Mouse (Mus musculus) myocyte (in vitro differentiated cells): ENCODE measurements at regions not wholly inside any gene's neighbourhood (a gene's known extent, or its start where the extent isn't known, plus 50 kb on each side); places are given as distances from the start of the nearest gene placed in this dataset.
A peak's percentile ranks its signal among the peaks of the same experiment; 100 is the strongest.

Source experiments
- H3K27me3 ChIP-seq: one replicate; pipeline ENCODE4 v1.6.1; 2011; ENCODE audit not compliant: control insufficient read depth, insufficient read depth, insufficient read length
- H3K36me3 ChIP-seq: one replicate; pipeline ENCODE4 v1.6.1; 2011; ENCODE audit not compliant: control insufficient read depth, insufficient read depth
- H3K4me2 ChIP-seq: one replicate; pipeline ENCODE4 v1.6.1; 2011; ENCODE audit warnings: low read depth, control low read depth
- H3K4me3 ChIP-seq: one replicate; pipeline ENCODE4 v1.5.1; 2011; ENCODE audit warnings: mild to moderate bottlenecking, control low read depth, moderate library complexity
- H3K79me2 ChIP-seq: one replicate; pipeline ENCODE4 v1.6.1; 2011; ENCODE audit not compliant: control insufficient read depth, insufficient read depth
- H3ac ChIP-seq: one replicate; pipeline ENCODE4 v1.6.1; 2011; ENCODE audit not compliant: control insufficient read depth, insufficient read length
- CEBPB ChIP-seq: IDR thresholded peaks from 2 replicates; pipeline ENCODE4 v1.6.1; 2011; ENCODE audit warnings: mild to moderate bottlenecking, moderate library complexity; ENCODE audit not compliant: poor library complexity, insufficient read depth, severe bottlenecking
- E2F4 ChIP-seq: IDR thresholded peaks from one replicate; pipeline ENCODE4 v1.6.1; 2011; ENCODE audit warnings: mild to moderate bottlenecking, control low read depth, moderate library complexity; ENCODE audit not compliant: insufficient read depth
- MAX ChIP-seq: IDR thresholded peaks from one replicate; pipeline ENCODE4 v1.6.1; 2011; ENCODE audit warnings: low read depth, mild to moderate bottlenecking, control low read depth
- MYOD1 ChIP-seq, 3 experiments: IDR thresholded peaks; one replicate each; pipeline ENCODE4 v1.6.1; 2011; ENCODE audit warnings: control low read depth in 2 of 3, low read depth in 2 of 3, mild to moderate bottlenecking in 2 of 3, moderate library complexity in 1 of 3; ENCODE audit not compliant: insufficient read length in 2 of 3, control insufficient read depth in 1 of 3
- MYOG ChIP-seq, 3 experiments: IDR thresholded peaks; one replicate each; pipeline ENCODE4 v1.6.1; 2011; ENCODE audit warnings: control low read depth in 2 of 3, low read depth in 2 of 3, mild to moderate bottlenecking in 2 of 3; ENCODE audit not compliant: insufficient read length in 2 of 3, control insufficient read depth in 1 of 3, insufficient read depth in 1 of 3
- POLR2A ChIP-seq: IDR thresholded peaks from one replicate; pipeline ENCODE4 v1.6.1; 2011; ENCODE audit warnings: low read depth, mild to moderate bottlenecking, control low read depth, moderate library complexity; ENCODE audit not compliant: insufficient read length
- POLR2AphosphoS2 ChIP-seq: IDR thresholded peaks from one replicate; pipeline ENCODE4 v1.6.1; 2011; ENCODE audit warnings: low read depth, control low read depth; ENCODE audit not compliant: insufficient read length
- REST ChIP-seq: IDR thresholded peaks from one replicate; pipeline ENCODE4 v1.6.1; 2011; ENCODE audit warnings: mild to moderate bottlenecking, control low read depth, moderate library complexity; ENCODE audit not compliant: insufficient read depth, insufficient read length
- SRF ChIP-seq: IDR thresholded peaks from one replicate; pipeline ENCODE4 v1.6.1; 2011; ENCODE audit warnings: low read depth; ENCODE audit not compliant: control insufficient read depth, insufficient read length
- TCF12 ChIP-seq: IDR thresholded peaks from one replicate; pipeline ENCODE4 v1.6.1; 2011; ENCODE audit warnings: mild to moderate bottlenecking, control low read depth; ENCODE audit not compliant: poor library complexity, insufficient read depth, severe bottlenecking
- TCF3 ChIP-seq: IDR thresholded peaks from one replicate; pipeline ENCODE4 v1.6.1; 2011; ENCODE audit warnings: low read depth, control low read depth; ENCODE audit not compliant: insufficient read length
- USF1 ChIP-seq: IDR thresholded peaks from one replicate; pipeline ENCODE4 v1.6.1; 2011; ENCODE audit warnings: low read depth, mild to moderate bottlenecking, control low read depth, moderate library complexity

- H3K79me2 ChIP-seq = no peaks in the 10 kb centered on the region
- no peak overlapping the region for H3ac ChIP-seq
- no peaks in the 10 kb centered on the region for H3K27me3 ChIP-seq
- no peak overlapping the region for H3K4me3 ChIP-seq
- peak overlapping the region; percentile 52 for H3K4me2 ChIP-seq
- TF ChIP-seq POLR2A (no peak), E2F4 (no peak), MYOD1 (IDR thresholded peaks at IDR 0.05; ENCODE audit: control insufficient read depth in 1 of 3, insufficient read length in 2 of 3, low read depth in 2 of 3) (no peak), MYOG (IDR thresholded peaks at IDR 0.05; ENCODE audit: control insufficient read depth in 1 of 3, insufficient read depth in 1 of 3, insufficient read length in 2 of 3, low read depth in 2 of 3) (no peak), POLR2AphosphoS2 (no peak), TCF12 (no peak), USF1 (no peak), CEBPB (no peak), REST (no peak), SRF (no peak), TCF3 (no peak), MAX (no peak)
- H3K36me3 ChIP-seq = no peaks in the 10 kb centered on the region
These were observed 133.1 kb upstream of the Slc44a1 start for GRCm38 (mm10) chr4:53307121-53307520.

GRCm38 (mm10) chr4:53304782-53305385 lies 135.3 kb upstream of the Slc44a1 start:
- Histone ChIP-seq H3K27me3 (peaks cover 3% of the 10 kb centered on the region), H3K4me2 (no peak overlapping the region), H3K36me3 (no peaks in the 10 kb centered on the region), H3K79me2 (no peaks in the 10 kb centered on the region), H3K4me3 (no peak overlapping the region), H3ac (no peak overlapping the region)
- TF ChIP-seq E2F4 (no peak), POLR2AphosphoS2 (no peak), TCF3 (no peak), POLR2A (no peak), CEBPB (no peak), TCF12 (no peak)

DNA sequence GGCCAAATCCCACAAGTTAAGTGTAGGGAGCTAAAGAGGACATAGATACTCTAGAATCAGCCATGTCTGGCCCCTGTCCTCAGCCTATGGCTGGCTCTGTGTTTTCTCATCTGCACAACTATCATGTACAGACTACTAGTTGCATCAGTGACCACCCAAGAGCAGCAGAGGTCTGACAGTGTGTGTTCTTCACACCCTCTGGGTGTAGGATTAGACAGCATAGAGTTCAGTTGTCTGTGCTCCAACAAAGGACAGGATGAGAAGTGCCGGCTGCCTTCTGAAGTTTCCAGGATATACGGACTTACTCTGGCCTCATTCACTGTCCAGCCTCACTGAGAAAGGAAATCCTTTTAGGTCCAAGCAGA lies 135.9 kb upstream of the Slc44a1 start:
- peak overlapping the region; percentile 18 for H3K4me2 ChIP-seq
- no peak overlapping the region for H3K4me3 ChIP-seq
- TF ChIP-seq CEBPB = no peak
- TF ChIP-seq E2F4 = no peak
- TF ChIP-seq MYOD1 (IDR thresholded peaks at IDR 0.05; ENCODE audit: control insufficient read depth in 1 of 3, insufficient read length in 2 of 3, low read depth in 2 of 3) = no peak
- no peak for TF ChIP-seq TCF12
- TF ChIP-seq USF1 = no peak
- no peak for TF ChIP-seq POLR2AphosphoS2
- no peak for TF ChIP-seq REST
- TF ChIP-seq SRF = no peak
- TF ChIP-seq TCF3 = no peak
- no peak for TF ChIP-seq MYOG (IDR thresholded peaks at IDR 0.05; ENCODE audit: control insufficient read depth in 1 of 3, insufficient read depth in 1 of 3, insufficient read length in 2 of 3, low read depth in 2 of 3)
- TF ChIP-seq POLR2A = no peak
- no peak for TF ChIP-seq MAX
- H3K36me3 ChIP-seq = no peaks in the 10 kb centered on the region
- no peak overlapping the region for H3ac ChIP-seq
- no peaks in the 10 kb centered on the region for H3K79me2 ChIP-seq
- peaks cover 6% of the 10 kb centered on the region for H3K27me3 ChIP-seq

- no peaks in the 10 kb centered on the region for H3K36me3 ChIP-seq
- H3K4me2 ChIP-seq = peak overlapping the region; percentile 18
- peaks cover 6% of the 10 kb centered on the region for H3K27me3 ChIP-seq
- H3K79me2 ChIP-seq = no peaks in the 10 kb centered on the region
- no peak for TF ChIP-seq REST
- H3ac ChIP-seq = no peak overlapping the region
- no peak overlapping the region for H3K4me3 ChIP-seq
These were observed 136.5 kb upstream of the Slc44a1 start for GRCm38 (mm10) chr4:53303621-53304289.

GRCm38 (mm10) chr4:53297975-53298374 lies 138.3 kb upstream of the Abca1 start:
- peaks cover 6% of the 10 kb centered on the region for H3K27me3 ChIP-seq
- H3K4me3 ChIP-seq = no peak overlapping the region
- H3K79me2 ChIP-seq = no peaks in the 10 kb centered on the region
- H3K4me2 ChIP-seq = no peak overlapping the region
- TF ChIP-seq MAX (no peak), POLR2AphosphoS2 (no peak), MYOD1 (IDR thresholded peaks at IDR 0.05; ENCODE audit: control insufficient read depth in 1 of 3, insufficient read length in 2 of 3, low read depth in 2 of 3) (no peak), TCF3 (no peak), TCF12 (no peak), E2F4 (no peak), CEBPB (no peak), REST (no peak), USF1 (no peak), MYOG (IDR thresholded peaks at IDR 0.05; ENCODE audit: control insufficient read depth in 1 of 3, insufficient read depth in 1 of 3, insufficient read length in 2 of 3, low read depth in 2 of 3) (no peak), SRF (no peak), POLR2A (no peak)
- no peaks in the 10 kb centered on the region for H3K36me3 ChIP-seq
- no peak overlapping the region for H3ac ChIP-seq
